Comparison of ENCODE assay signal across 16 mouse cellular contexts in the genomic region with DNA sequence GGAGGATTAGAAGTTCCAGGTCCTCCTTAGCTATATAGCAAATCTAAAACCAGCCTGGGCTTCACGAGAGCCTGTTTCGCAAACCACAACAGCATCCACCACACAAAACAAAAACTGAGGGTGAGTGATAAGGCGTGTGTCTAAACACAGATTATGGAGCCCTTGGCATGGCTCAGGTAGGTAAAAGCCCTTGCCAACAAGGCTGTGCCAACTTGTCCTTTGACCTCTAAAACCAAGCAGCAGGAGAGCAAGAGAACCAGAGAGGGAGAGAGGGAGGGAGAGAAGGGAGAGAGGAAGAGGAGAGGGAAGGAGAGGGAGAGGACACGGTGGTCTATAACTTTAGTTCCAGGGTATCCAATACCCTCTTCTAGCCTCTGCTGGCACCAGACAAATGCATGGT.
"Had no signal": no experiment of that assay in that cellular context is flagged by ENCODE, and none has a peak within 500 bp of the region (broad histone marks: within the 10 kb centered on the region; RNA-seq: fewer than 3 reads in every experiment).

No protein-coding gene starts in this region.

- DNase-seq: left cerebral cortex, postnatal 4 days; lung, embryonic 14.5 days; lung, postnatal 10 days; lung, postnatal 4 days; midbrain, embryonic 14.5 days; right cerebral cortex, adult 18-20 months; right cerebral cortex, postnatal 4 days; spleen, adult 18-20 months; thymus, adult 18-20 months; thymus, postnatal 14 days had no signal

- H3K4me3 ChIP-seq: limb, embryonic 13.5 days; liver, embryonic 12.5 days; midbrain, embryonic 10.5 days; myocyte; neural tube, embryonic 15.5 days had no signal

- H3K4me1 ChIP-seq: liver, embryonic 12.5 days had no signal

- ATAC-seq: liver, embryonic 12.5 days had no signal

- H3K9ac ChIP-seq: limb, embryonic 13.5 days; liver, embryonic 12.5 days; lung, embryonic 14.5 days; neural tube, embryonic 15.5 days had no signal

- H3K9me3 ChIP-seq: limb, embryonic 13.5 days; liver, embryonic 12.5 days; midbrain, embryonic 10.5 days; neural tube, embryonic 15.5 days had no signal

- H3K36me3 ChIP-seq: limb, embryonic 13.5 days; liver, embryonic 12.5 days; midbrain, embryonic 10.5 days; neural tube, embryonic 15.5 days had no signal

- H3K27ac ChIP-seq: kidney, postnatal 0 days; limb, embryonic 13.5 days; liver, embryonic 12.5 days; midbrain, embryonic 10.5 days; neural tube, embryonic 15.5 days had no signal

- H3K4me2 ChIP-seq: limb, embryonic 13.5 days; liver, embryonic 12.5 days; lung, embryonic 14.5 days; neural tube, embryonic 15.5 days had no signal
